19 mouse cellular contexts compared by ENCODE assay signal in genomic region chr7:126541661-126542060, GRCm38 (mm10). TPM values are rescaled to one million over a fixed set of nuclear protein-coding genes. Genes with fewer than 3 reads are reported as not detected.
"Had no signal": no experiment of that assay in that cellular context is flagged by ENCODE, and none has a peak within 500 bp of the region (broad histone marks: within the 10 kb centered on the region; RNA-seq: fewer than 3 reads in every experiment).

No protein-coding gene starts in this region.

- H3K4me1 ChIP-seq: neural tube, embryonic 13.5 days had no signal

- DNase-seq: retina, postnatal 1 day; right cerebral cortex, adult 18-20 months; right cerebral cortex, postnatal 14 days; right cerebral cortex, postnatal 25 days; right cerebral cortex, postnatal 4 days; spleen, adult 18-20 months; thymus, adult 18-20 months; thymus, adult 2 months; thymus, postnatal 14 days; thymus, postnatal 25 days; thymus, postnatal 36 days; thymus, postnatal 4 days had no signal

- H3K9me3 ChIP-seq: neural tube, embryonic 13.5 days; neural tube, embryonic 15.5 days; stomach, embryonic 15.5 days had no signal

- H3K9ac ChIP-seq: neural tube, embryonic 13.5 days; neural tube, embryonic 15.5 days; stomach, embryonic 15.5 days had no signal

- H3K27ac ChIP-seq: neural tube, embryonic 13.5 days; neural tube, embryonic 15.5 days; stomach, embryonic 15.5 days had no signal

- H3K4me3 ChIP-seq: neural tube, embryonic 13.5 days; neural tube, embryonic 15.5 days; stomach, embryonic 15.5 days had no signal

- H3K4me2 ChIP-seq: neural tube, embryonic 13.5 days; neural tube, embryonic 15.5 days; stomach, embryonic 15.5 days had no signal

RNA-seq across cellular contexts. Expression of gene Il27, which starts 53.1 kb away (rescaled TPM):
- polyA plus RNA-seq: neural tube, embryonic 13.5 days; neural tube, embryonic 14.5 days; neural tube, embryonic 15.5 days; stomach, embryonic 14.5 days; stomach, embryonic 16.5 days; testis, adult 2 months had no signal
